Mouse (Mus musculus) skeletal muscle tissue, adult 2 months (tissue): Measurements from ENCODE around the gene Rarg.
"Not testable (repeated sequence)": the region's sequence is repeated elsewhere in the genome, so short reads cannot be mapped to it uniquely, and the experiment has no call there.

Experiments
- DNase-seq: peaks from one replicate; pipeline ENCODE4 v3.0.0-alpha.2; 2012; ENCODE audit warnings: low read depth, low spot score

Rarg gene

GRCm38 (mm10) chr15:102238543-102239259 is 18.6 kb downstream of the Rarg start:
- DNase-seq: no peak

- DNase-seq: no peak
Measured at GRCm38 (mm10) chr15:102235371-102236027, 21.8 kb downstream of the Rarg start.

- no peak for DNase-seq
Measured at GRCm38 (mm10) chr15:102233896-102234295, 23.4 kb downstream of the Rarg start.

GRCm38 (mm10) chr15:102232764-102233163 is 24.6 kb downstream of the Rarg start:
- no peak for DNase-seq

GRCm38 (mm10) chr15:102231748-102232147 is 25.6 kb downstream of the Rarg start, which contains the start of gene Itgb7:
Gene Itgb7, minus strand, starts transcription at chr15:102231944.
- DNase-seq: no peak

GRCm38 (mm10) chr15:102230408-102231321 is 26.7 kb downstream of the Rarg start:
- no peak for DNase-seq

GRCm38 (mm10) chr15:102225619-102226018 is 31.7 kb downstream of the Rarg start:
- DNase-seq: not testable (repeated sequence)

- DNase-seq: no peak
Measured at GRCm38 (mm10) chr15:102224992-102225617, 32.2 kb downstream of the Rarg start.

- DNase-seq: no peak
Measured at GRCm38 (mm10) chr15:102224186-102224991, 32.9 kb downstream of the Rarg start.

GRCm38 (mm10) chr15:102222386-102222785 is 34.9 kb downstream of the Rarg start:
- no peak for DNase-seq

GRCm38 (mm10) chr15:102217325-102217724 is 40.0 kb downstream of the Rarg start:
- no peak for DNase-seq

- no peak for DNase-seq
Measured at GRCm38 (mm10) chr15:102216459-102217228, 40.7 kb downstream of the Rarg start.

GRCm38 (mm10) chr15:102215624-102216023 is 41.7 kb downstream of the Rarg start:
- DNase-seq: no peak

- no peak for DNase-seq
Measured at GRCm38 (mm10) chr15:102214132-102214531, 43.2 kb downstream of the Rarg start.

- no peak for DNase-seq
Measured at GRCm38 (mm10) chr15:102211895-102212294, 45.4 kb downstream of the Rarg start.

- DNase-seq: no peak
Measured at GRCm38 (mm10) chr15:102210816-102211215, 46.5 kb downstream of the Rarg start.

GRCm38 (mm10) chr15:102209114-102209513 is 48.2 kb downstream of the Rarg start:
- DNase-seq: no peak

- DNase-seq: no peak
Measured at GRCm38 (mm10) chr15:102208092-102208561, 49.2 kb downstream of the Rarg start.

GRCm38 (mm10) chr15:102207351-102207750 is 50.0 kb downstream of the Rarg start:
- no peak for DNase-seq

- DNase-seq: no peak
Measured at GRCm38 (mm10) chr15:102205779-102206178, 51.5 kb downstream of the Rarg start.
